Mouse (Mus musculus) lung, adult 2 months (tissue): ENCODE data around the gene Tcerg1l. TPM values are rescaled to one million over a fixed set of nuclear protein-coding genes. Genes with fewer than 3 reads are reported as not detected.

Experiments used
- DNase-seq: peaks from one replicate; pipeline ENCODE4 v3.0.0; 2022
- H3K4me1 ChIP-seq: fragments of 200-500 bp; 2 replicates; pipeline ENCODE4 v1.6.1; 2011; ENCODE audit warnings: low read length; ENCODE audit not compliant: control insufficient read depth, insufficient read depth
- H3K4me3 ChIP-seq: fragments of 200-500 bp; replicated peaks from 2 replicates; pipeline ENCODE3; 2011; ENCODE audit warnings: low read depth, mild to moderate bottlenecking, control low read depth, low read length; ENCODE audit errors: extremely low read depth
- CTCF ChIP-seq: fragments of 200-500 bp; IDR thresholded peaks from 2 replicates; pipeline ENCODE4 v1.5.1; 2011; ENCODE audit warnings: mild to moderate bottlenecking, low read length, control low read depth; ENCODE audit not compliant: insufficient read depth
- POLR2A ChIP-seq: fragments of 200-500 bp; IDR thresholded peaks from 2 replicates; pipeline ENCODE4 v1.6.1; 2011; ENCODE audit warnings: low read depth, mild to moderate bottlenecking, control low read depth, low read length, borderline replicate concordance; ENCODE audit errors: extremely low read depth
- WGBS: fragments of 180-500 bp; shearing (Covaris S2); methylation state at CpG from one replicate; pipeline ENCODE4 v1.1.7; 2018; 5-methylcytosine and 5-hydroxymethylcytosine counted together
- polyA plus RNA-seq: library from polyadenylated mRNA; depleted of rRNA; stranded (reverse); fragments of >200 nt; gene quantifications from 2 replicates; pipeline ENCODE4 v1.2.3, GENCODE M21; 2012; rRNA removed

The Tcerg1l gene
- polyA plus RNA-seq, result 0.11 and 0.40 TPM in 2 replicates

- no peak within 1 kb of the TSS for H3K4me3 ChIP-seq
- TF ChIP-seq CTCF (no peak), POLR2A (no peak)
- DNase-seq, result no peak
- 2% methylated on average over 62 of the region's 76 CpGs for WGBS
- no peaks in the 10 kb centered on the region for H3K4me1 ChIP-seq
Measured at GRCm38 (mm10) chr7:138397485-138398181, at the start of gene Tcerg1l. Gene Tcerg1l (minus strand): TSS chr7:138397730.

- DNase-seq, result no peak
- H3K4me1 ChIP-seq, result no peaks in the 10 kb centered on the region
- no peak for TF ChIP-seq POLR2A
- no peak for TF ChIP-seq CTCF
- no peak overlapping the region for H3K4me3 ChIP-seq
- WGBS, result 65% methylated on average over 4 of the region's 4 CpGs
Measured at GRCm38 (mm10) chr7:138442096-138442495, 44.6 kb upstream of the Tcerg1l start.

GRCm38 (mm10) chr7:138432541-138432940 is 35.0 kb upstream of the Tcerg1l start:
- DNase-seq, result no peak
- Histone ChIP-seq H3K4me1 (no peaks in the 10 kb centered on the region), H3K4me3 (no peak overlapping the region)
- 41% methylated on average over 4 of the region's 4 CpGs for WGBS
- no peak for TF ChIP-seq CTCF
- no peak for TF ChIP-seq POLR2A

GRCm38 (mm10) chr7:138431456-138431855 is 33.9 kb upstream of the Tcerg1l start:
- Histone ChIP-seq H3K4me1 (no peaks in the 10 kb centered on the region), H3K4me3 (no peak overlapping the region)
- TF ChIP-seq CTCF (no peak), POLR2A (no peak)
- DNase-seq, result no peak

GRCm38 (mm10) chr7:138429916-138430315 is 32.4 kb upstream of the Tcerg1l start:
- no peak for DNase-seq
- Histone ChIP-seq H3K4me1 (no peaks in the 10 kb centered on the region), H3K4me3 (no peak overlapping the region)
- WGBS, result 57% methylated on average over 7 of the region's 7 CpGs
- TF ChIP-seq POLR2A, result no peak
- TF ChIP-seq CTCF, result no peak

- 27% methylated on average over 1 of the region's 1 CpGs for WGBS
- DNase-seq, result peak; percentile 55
Measured at GRCm38 (mm10) chr7:138428826-138429225, 31.3 kb upstream of the Tcerg1l start.

GRCm38 (mm10) chr7:138427441-138427840 is 29.9 kb upstream of the Tcerg1l start:
- no peak overlapping the region for H3K4me3 ChIP-seq
- WGBS, result 16% methylated on average over 3 of the region's 3 CpGs
- no peak for DNase-seq
- no peak for TF ChIP-seq POLR2A
- TF ChIP-seq CTCF, result no peak
- H3K4me1 ChIP-seq, result no peaks in the 10 kb centered on the region

More at GRCm38 (mm10) chr7:138428826-138429225, 31.3 kb upstream of the Tcerg1l start:
- TF ChIP-seq CTCF (peak; percentile 65; the same call in 1 of the 2 replicates), POLR2A (no peak)
- H3K4me3 ChIP-seq, result no peak overlapping the region
- H3K4me1 ChIP-seq, result no peaks in the 10 kb centered on the region

GRCm38 (mm10) chr7:138413496-138413895 is 16.0 kb upstream of the Tcerg1l start:
- 72% methylated on average over 5 of the region's 5 CpGs for whole genome bisulfite sequencing
- DNase-seq, result no peak
- Histone ChIP-seq H3K4me3 (no peak overlapping the region), H3K4me1 (no peaks in the 10 kb centered on the region)
- TF ChIP-seq POLR2A, result no peak

- H3K4me3 ChIP-seq, result no peak overlapping the region
- H3K4me1 ChIP-seq, result no peaks in the 10 kb centered on the region
- WGBS, result 84% methylated on average over 5 of the region's 5 CpGs
- TF ChIP-seq POLR2A (no peak), CTCF (no peak)
- no peak for DNase-seq
Measured at GRCm38 (mm10) chr7:138401641-138402040, 4.1 kb upstream of the Tcerg1l start.

- DNase-seq, result no peak
- Histone ChIP-seq H3K4me1 (no peaks in the 10 kb centered on the region), H3K4me3 (no peak overlapping the region)
- WGBS, result 75% methylated on average over 8 of the region's 8 CpGs
- TF ChIP-seq CTCF, result no peak
Measured at GRCm38 (mm10) chr7:138400506-138401272, 3.2 kb upstream of the Tcerg1l start.
